Mouse (Mus musculus): ENCODE results near the gene Ide.

GRCm38 (mm10) chr19:37275555-37275954 lies 62.1 kb downstream of the Ide start:
- TF ChIP-seq CTCF (IDR thresholded peaks at IDR 0.05; ENCODE audit: low read depth): no peak
- no peak for TF ChIP-seq EP300 (IDR thresholded peaks at IDR 0.05; ENCODE audit: low read depth)

Measured in liver, embryonic 14.5 days (tissue).